Mouse (Mus musculus): Measurements from ENCODE around the gene Mocs1. TPM values are rescaled to one million over a fixed set of nuclear protein-coding genes. Genes with fewer than 3 reads are reported as not detected.

The Mocs1 gene
- total RNA-seq, 2 experiments from 2014 or later = 11.4 to 15.2 TPM

- intact Hi-C loops (cut with DNase I) = no loop called here
These were observed 47.0 kb downstream of the Mocs1 start for GRCm38 (mm10) chr17:49475174-49475573.

GRCm38 (mm10) chr17:49477370-49477769, 49.2 kb downstream of the Mocs1 start:
- no peak for DNase-seq
- intact Hi-C loops (cut with DNase I) = no loop called here

More at GRCm38 (mm10) chr17:49475174-49475573, 47.0 kb downstream of the Mocs1 start:
- DNase-seq = no peak

DNA sequence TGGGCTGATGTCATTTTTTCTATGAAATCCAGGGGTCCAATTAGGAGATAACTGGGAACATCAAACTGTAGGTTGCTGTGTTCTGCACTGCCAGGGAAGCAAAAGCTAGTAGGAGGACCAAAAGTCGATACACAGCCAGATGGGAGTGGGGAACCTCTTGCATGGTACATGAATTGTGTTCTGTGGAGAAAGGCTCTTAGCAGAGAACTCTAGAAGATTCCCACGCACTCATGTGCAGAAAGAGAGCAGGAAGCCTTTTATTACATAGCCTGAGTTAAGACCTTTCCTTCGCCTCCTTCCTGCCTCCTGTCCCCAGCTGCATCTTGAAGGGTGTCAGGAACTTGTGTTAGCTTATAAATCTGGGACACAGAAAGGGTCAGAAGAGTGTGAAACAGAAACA, 53.7 kb downstream of the Mocs1 start:
- no peak for DNase-seq
- intact Hi-C loops (cut with DNase I) = no loop called here

- intact Hi-C loops (cut with DNase I) = no loop called here
- no peak for DNase-seq
These were observed 56.3 kb downstream of the Mocs1 start for GRCm38 (mm10) chr17:49484435-49484834.

GRCm38 (mm10) chr17:49489098-49489497, 60.9 kb downstream of the Mocs1 start:
- intact Hi-C loops (cut with DNase I) = no loop called here
- no peak for DNase-seq

DNA sequence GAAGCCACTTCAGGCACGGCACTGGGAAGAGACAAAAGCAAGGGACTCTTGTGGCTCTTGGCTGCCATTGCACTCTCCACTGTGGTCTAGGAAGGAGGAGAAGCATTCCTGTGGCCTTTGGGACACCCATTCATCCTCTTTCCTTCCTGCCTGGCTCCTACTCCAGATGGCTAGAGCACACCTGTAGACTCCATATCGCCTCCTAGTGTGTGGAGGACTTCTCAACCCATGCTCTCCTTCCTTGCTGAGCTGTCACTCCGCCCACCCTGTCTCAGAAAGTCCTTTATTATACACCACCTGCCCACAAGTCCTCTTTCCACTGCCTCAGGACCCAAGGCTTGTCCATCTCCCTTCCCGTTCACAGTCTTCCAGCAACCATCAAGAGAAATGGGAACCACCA, 65.1 kb downstream of the Mocs1 start:
- DNase-seq = no peak
- intact Hi-C loops (cut with DNase I) = no loop called here

- intact Hi-C loops (cut with DNase I) = no loop called here
- DNase-seq = no peak
These were observed 70.0 kb downstream of the Mocs1 start for GRCm38 (mm10) chr17:49498169-49498568.

DNA sequence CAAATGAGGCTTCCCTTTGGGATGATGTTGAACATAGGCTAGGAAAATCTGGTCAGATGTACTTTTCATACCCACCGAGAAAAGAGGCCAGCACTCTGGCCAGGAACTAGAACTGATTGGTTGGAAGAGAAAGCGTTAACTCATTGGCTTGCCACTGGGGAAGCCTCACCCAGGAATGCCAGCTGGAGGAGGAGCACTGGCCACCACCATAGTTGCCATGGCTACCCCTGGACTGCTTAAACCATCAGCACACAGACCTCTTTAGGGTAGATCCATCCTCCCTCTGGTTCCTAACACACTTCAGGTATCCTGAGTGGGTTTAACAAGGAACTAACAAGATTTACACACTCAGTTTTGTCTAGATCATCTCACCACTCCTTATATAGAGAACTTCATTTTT, 71.5 kb downstream of the Mocs1 start:
- intact Hi-C loops (cut with DNase I) = no loop called here
- DNase-seq = peak; percentile 37

DNA sequence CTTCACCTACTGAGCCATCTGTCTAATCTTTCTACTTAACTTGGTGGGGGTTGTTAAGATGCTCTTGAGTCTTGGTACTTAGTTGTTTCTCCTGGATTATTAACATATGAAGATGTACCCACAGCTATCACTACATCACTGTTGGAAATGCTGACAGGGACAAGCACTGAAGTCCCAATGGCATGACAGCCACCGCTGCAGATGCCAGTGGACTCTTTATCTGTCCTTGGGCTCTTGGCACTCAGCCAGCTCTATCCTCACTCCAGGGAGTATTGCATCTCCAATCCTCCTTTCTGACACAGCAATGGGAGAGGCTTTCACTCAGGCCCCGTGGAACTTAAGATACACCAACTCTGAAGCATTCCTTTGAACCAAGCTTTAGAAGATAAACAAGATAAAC, 72.1 kb downstream of the Mocs1 start:
- intact Hi-C loops (cut with DNase I) = no loop called here

DNA sequence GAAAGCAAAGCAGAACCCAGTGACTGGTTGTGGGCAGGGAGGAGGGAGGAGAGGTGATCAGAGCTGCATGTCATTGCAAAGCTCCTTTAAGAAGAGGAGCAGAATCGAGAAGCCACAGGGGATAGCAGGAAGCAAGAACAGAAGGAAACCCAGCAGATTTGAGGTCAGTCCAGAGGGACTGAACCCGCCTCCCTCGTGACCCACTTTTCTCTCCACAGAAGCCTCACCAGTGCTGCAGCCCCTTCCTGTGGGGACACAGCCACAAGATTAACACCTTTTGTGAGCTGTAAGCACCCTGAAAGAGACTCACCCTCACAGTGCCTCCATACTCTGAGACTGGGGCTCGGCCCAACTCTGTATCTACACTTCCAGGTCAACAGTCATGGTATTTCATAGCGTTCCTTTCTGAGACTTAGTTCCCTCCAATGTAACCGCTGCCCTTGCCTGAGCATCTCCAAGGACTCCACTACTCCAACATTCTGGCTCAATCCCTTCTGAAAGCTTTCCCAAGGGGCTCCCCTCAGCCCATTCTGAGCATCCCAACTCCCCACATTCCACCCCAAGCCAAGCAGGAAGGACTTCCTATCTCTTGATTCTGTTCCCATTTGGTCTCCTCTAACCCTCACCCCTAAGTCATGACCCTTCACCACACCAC, 75.2 kb downstream of the Mocs1 start:
- intact Hi-C loops (cut with DNase I) = no loop called here
- DNase-seq = no peak

More for the DNA sequence above, 72.1 kb downstream of the Mocs1 start:
- peak; percentile 36 for DNase-seq

Other genes starting within 250 kb of the Mocs1 start
- 10 to 100 TPM; 14.0 to 15.8 TPM for gene Daam2, start 136.0 kb downstream of the Mocs1 start, total RNA-seq (2021)
- gene Kif6, start 186.8 kb downstream of the Mocs1 start, total RNA-seq (2021) = 1 to 10 TPM; 1.6 to 2.3 TPM